Mouse (Mus musculus) cerebellum, adult 18-20 months (tissue): ENCODE measurements around the gene Plek2.
"Not testable (repeated sequence)": the region's sequence is repeated elsewhere in the genome, so short reads cannot be mapped to it uniquely, and the experiment has no call there.

Experiments used
- DNase-seq, 2 experiments: peaks; one replicate each; pipeline ENCODE4 v3.0.0; 2021

Gene Plek2

DNA sequence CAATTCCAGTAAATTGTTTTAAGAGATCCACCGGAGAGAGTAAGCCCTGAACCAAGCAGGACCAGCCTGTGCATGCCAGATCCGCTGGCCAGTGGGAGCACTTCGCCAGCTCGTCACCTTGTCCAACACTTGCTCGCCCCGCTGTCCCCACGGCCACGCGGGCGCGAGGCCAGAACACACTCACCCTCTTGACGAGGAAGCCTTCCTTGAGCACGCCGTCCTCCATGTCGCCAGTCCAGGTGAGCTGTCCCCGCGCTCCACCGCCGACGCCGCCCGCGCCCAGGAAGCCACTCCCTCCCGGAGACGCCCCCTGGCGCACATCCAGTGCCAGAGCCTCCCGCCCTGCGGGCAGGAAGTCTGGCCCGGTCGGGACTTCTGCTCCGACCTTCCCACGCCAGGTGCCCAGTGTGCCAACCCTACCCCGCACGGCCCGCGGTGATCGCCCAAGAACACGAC is at the start of gene Plek2:
Gene Plek2 (minus strand): TSS at position 258 of the 456 bp plus-strand sequence.
- peak; percentile 78 to 79 for DNase-seq

GRCm38 (mm10) chr12:78956405-78956804 is 49.6 kb upstream of the Plek2 start:
- DNase-seq: no peak

DNA sequence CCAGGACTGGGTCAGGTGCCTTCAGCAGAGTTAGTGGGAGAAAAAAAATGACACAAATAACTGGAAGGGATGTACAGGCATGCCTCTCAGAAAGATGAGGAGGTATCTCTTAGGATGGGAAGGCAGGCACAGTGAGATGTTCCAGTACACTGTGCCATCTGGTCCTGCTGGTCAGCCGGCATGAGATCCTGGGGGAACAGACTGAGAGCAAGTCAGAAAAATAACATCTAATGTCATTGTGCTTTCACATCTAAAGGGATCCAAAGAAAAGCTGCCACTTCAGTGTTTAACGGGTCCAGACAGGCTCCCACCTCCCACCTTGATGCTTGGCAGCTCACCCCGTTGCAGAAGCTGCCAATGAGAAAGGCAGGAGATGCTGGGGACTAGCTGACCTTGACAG is 45.7 kb upstream of the Plek2 start:
- peak; percentile 86 to 94 for DNase-seq

DNA sequence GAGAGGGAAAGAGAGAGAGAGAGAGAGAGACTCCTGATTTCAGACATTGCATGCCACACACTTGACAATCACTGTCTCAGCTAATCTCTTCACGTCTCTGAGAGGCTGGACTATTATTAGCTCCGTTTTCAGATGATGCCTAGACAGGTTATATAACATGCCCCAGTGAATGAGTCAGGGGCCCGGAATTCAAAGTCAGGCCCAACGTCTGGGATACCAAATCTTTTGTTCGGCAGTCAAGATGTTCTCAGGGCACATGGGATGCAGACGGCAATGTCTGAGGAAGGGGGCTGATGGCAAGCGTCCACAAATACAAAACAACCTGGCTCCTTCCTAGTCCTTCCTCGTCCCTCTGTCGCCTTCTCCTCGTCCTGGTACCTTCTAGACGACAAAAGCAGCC is 45.3 kb upstream of the Plek2 start:
- DNase-seq: peak in 1 of 2 experiments; percentile 75

DNA sequence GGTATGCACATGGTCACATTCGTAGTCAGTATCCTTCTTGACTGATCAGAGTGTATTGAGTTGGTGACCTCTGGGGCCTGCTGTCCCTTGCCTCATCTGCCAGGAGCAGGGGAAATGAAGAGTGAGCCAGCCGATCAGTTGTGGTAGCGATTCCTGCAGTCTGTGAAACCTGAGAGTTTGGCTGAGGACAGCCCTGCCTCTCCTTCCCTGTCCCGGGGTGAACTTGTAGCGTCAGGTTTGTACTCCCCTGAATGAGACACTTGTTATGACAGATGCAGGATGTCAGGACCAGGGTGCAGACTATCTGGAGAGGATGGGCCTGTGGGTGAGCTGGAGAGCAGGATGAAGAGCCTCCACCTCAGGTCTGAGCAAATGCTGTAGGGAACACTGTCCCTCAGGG is 40.9 kb upstream of the Plek2 start:
- DNase-seq: no peak

- peak; percentile 39 to 43 for DNase-seq
Measured at GRCm38 (mm10) chr12:78947161-78947560, 40.4 kb upstream of the Plek2 start.

GRCm38 (mm10) chr12:78942931-78943330 is 36.2 kb upstream of the Plek2 start:
- peak; percentile 33 to 46 for DNase-seq

DNA sequence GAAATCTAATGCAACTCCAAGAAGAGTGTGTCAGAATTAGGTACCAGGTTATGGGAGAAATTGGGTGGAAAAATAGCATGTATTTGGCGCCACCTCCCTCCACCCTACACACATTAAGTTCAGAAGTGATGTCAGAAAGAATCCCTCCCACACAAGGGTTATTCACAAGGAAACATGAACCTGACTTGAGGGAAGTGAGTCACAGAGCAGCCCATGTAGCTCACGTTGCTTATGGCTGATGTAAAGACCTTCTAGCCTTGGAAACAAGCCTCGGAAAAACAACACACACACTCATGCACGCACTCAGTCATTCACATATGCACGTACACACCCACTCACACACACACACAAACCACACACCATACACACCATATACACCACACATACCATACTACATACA is 33.3 kb upstream of the Plek2 start:
- DNase-seq: no peak

GRCm38 (mm10) chr12:78939393-78940037 is 32.8 kb upstream of the Plek2 start:
- no peak for DNase-seq

- DNase-seq: no peak
Measured at GRCm38 (mm10) chr12:78936494-78936893, 29.7 kb upstream of the Plek2 start.

DNA sequence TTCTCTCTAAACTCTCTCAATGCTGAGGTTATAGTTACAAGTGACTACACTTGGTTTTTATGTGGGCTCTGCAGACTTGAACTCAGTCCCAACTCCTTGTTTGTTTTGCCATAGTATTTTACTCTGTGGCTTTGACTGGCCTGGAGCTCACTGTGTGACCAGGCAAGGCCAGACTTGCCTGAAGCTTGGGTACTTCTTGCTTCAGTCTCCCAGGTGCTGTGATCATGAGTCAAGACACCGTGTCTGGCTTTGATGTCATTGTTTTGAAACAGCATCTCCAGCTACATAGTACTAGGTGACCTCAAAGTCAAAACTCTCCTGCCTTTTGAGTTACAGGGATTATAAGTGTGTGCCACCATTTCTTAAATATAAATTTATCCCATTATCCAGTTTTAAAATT is 23.1 kb upstream of the Plek2 start:
- no peak for DNase-seq

DNA sequence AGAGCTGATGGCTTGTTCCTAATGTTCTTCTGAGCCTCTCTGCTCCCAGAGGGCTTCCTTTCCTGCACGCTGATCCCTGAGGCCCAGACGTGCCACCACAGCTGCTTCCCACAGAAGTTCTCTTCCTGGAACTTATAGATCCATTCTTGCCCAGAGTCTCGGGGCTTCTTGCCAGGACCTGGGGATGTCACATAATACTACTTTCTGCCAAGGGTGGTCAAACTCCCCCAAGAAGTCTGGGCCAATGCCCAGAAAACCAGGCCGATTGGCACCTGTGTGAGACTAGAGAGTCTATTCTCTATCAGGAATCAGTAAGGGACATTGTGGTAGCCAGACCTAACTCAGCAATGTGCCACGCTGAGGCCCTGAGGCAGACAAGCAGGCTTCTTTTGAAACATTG is 20.5 kb upstream of the Plek2 start:
- DNase-seq: no peak

- DNase-seq: no peak
Measured at GRCm38 (mm10) chr12:78923539-78924189, 16.9 kb upstream of the Plek2 start.

DNA sequence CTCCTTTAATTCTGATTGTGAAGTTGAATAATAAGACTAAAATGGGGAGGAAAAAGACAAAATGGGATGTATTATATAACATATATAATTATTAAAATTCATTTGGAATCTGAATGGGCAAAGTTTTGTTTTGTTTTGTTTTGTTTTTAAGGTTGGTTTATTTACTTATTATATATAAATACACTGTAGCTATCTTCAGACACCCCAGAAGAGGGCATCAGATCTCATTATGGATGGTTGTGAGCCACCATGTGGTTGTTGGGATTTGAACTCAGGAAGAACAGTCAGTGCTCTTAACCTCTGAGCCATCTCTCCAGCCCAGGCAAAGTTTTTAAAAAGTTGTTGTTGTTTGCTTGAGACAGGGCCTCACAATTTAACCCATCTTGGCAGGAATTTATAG is 16.2 kb upstream of the Plek2 start:
- not testable (repeated sequence) for DNase-seq

DNA sequence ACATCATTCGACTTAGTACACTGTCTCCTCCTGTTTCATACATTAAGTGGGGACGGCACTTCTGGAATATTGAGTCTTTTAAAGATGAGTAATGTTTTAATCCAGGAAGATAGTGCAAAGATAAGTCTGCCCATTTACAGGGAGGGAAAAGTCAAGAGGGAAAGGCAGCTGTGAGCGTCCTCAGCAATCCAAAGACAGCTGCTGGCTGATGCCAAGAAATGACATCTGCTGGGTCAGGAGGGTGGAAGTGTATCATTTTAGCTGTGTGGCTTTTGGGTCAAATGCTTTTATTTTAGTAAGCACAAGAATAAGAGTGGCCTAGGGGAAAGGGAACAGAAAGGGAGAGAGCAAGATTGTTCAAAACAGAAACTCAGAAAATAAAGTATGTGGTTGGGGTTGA is 15.3 kb upstream of the Plek2 start:
- DNase-seq: no peak

DNA sequence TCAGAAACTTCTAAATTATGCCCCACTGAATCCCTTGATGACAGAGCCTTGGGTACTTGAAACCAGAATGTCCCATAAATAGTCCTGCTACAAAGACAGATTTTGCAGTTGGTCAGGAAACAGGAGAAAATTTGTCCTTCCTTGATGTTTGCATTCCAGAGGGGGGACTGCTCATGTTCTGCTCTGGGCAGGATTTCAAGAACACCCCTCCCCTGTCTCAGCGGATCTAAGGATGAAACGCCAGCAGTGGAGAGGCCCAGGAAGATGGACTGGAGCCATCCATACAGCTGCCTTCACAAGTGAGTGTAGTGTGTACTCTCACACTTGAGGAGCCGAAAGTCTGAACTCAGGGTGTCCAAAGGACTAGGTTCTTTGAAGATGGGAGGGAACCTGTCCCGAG is 14.7 kb upstream of the Plek2 start:
- DNase-seq: no peak

DNA sequence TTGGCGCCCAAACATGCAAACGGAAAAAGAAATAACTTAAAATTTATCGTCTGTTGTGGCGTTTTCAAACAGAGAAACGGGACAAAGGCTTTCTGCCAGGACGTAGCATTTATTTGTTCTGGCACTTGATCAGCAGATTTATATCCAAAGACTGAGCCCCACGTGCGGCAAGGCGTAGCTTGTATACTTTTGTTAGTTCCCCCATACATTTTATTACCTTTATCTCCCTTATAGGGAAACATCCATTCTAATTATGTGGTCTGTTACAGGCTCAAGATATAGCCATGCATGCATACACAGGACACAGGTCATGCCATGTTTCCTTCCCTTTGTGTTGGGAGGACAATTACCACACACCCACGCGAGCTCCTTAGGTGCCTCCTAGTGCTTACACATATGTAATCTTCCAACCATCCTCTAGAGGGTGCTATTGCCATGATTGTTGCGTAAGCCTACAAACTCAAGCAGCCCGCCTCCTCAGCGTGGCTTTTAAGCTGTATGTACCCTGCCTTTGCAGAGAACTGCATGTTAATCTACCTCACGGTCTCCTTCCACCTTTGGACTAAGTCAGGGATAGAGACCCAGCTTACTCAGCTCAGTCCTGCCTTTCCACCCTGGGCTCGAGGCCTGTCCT is 12.4 kb upstream of the Plek2 start:
- DNase-seq: peak; percentile 77 to 82

DNA sequence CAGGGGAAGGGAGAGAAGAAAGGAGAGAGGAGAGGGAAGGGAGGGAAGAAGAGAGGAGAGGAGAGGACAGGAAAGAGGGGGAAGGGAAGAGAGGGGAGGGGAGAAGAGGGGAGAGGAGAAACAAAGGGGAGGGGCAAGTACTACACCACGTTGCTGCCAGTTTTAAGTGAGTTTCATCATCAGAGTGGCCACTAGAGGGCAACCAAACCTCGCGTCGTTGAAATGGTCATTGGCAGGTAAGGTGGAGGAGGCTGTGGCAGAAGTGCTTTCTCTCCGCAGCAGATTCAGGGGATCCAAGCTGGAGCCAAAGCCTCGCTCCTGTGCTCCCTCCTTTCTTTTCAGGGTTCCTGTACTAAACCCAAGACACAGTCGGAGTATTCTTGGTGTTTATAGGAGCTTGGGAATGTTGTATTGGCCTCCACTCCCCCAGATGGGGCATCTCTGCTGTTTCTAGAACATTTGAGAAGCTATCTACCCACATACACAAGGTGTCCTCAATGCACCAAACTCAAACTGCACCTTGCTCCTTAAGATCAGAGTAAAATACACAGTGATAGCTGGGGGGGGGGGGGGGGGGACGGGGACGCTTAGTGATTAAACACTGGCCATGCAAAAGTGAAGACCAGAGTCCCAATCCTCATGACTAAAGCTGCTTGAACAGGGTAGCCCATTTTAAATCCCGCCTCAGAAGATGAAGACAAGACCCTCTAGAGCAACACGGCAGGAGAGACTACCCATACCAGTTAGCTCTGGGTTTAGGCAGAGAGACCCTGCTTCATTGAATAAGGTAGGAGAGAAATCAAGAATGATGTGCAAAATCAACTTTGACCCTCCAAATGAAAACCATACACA is 11.7 kb upstream of the Plek2 start:
- DNase-seq: peak; percentile 91 to 92

DNA sequence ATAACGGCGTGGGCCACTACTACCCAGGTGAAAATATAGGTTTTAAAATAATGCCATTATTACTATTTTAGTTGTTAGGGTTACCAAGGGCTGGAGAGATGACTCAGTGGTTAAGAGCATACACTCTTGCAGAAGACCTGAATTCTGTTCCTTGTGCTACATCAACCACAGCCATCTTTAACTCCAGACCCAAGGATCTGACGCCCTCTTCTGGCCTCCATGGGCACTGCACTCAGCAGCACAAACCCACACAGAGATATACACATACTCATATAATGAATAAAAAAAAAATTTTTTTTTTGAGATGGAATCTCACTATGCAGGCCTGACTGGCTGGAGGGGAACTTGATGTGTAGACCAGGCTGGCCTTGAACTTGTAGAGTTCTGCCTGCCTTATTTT is 9.5 kb upstream of the Plek2 start:
- no peak for DNase-seq

GRCm38 (mm10) chr12:78915561-78915960 is 8.8 kb upstream of the Plek2 start:
- DNase-seq: no peak

DNA sequence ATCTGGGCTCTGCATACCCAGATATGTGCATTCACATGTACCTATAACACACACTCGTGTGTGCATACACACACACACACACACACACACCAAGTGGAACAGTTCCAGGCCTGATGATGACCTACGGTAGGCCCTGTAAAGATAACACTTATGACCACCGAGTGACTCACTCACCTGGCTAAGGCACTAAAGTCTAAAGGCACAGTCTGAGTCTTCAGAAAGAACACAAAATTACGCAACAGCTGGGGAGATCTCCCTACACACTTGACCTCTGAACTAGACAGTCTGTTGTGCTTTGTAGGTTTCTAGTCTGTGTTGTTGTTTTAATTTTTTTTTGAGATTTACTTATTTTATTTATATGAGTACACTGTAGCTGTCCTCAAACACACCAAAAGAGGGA is 7.7 kb upstream of the Plek2 start:
- no peak for DNase-seq

GRCm38 (mm10) chr12:78911707-78912417 is 5.1 kb upstream of the Plek2 start:
- no peak for DNase-seq
